Mouse (Mus musculus) spleen, adult 2 months (tissue): Measurements from ENCODE around the gene Hfe.

Experiments
- CTCF ChIP-seq: fragments of 200-500 bp; IDR thresholded peaks from 2 replicates; pipeline ENCODE4 v1.5.1; 2011; ENCODE audit warnings: mild to moderate bottlenecking, inconsistent platforms; ENCODE audit not compliant: insufficient read depth, insufficient read length, insufficient replicate concordance; ENCODE audit errors: extremely low read depth
- POLR2A ChIP-seq: fragments of 200-500 bp; IDR thresholded peaks from 2 replicates; pipeline ENCODE4 v1.6.1; 2011; ENCODE audit warnings: low read depth, low read length, inconsistent platforms

DNA sequence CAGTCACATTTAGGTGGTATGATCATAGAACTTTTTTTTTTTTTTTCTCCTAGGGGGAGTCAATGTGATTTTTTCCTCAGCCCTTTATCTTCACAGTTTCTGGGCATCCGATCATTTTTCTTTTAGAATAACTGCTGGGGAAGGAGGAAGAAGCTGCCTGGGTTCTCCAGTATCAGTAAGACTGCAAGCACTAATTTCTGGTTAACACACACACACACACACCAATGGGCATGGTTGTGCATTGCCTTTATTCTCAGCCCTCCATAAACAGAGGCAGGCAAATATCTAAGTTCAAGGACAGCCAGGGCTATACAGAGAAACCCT lies 28.1 kb downstream of the Hfe start:
- TF ChIP-seq POLR2A: no peak
- TF ChIP-seq CTCF: no peak
